Mouse (Mus musculus) hindbrain, postnatal 0 days (tissue): Measurements from ENCODE around the gene Ampd3. TPM values are rescaled to one million over a fixed set of nuclear protein-coding genes. Genes with fewer than 3 reads are reported as not detected.
A peak's percentile ranks its signal among the peaks of the same experiment; 100 is the strongest.

ENCODE experiments used
- ATAC-seq: fragments of 200-750 bp; cut with Nextera tagmentation; 2 replicates; pipeline ENCODE4 v1.8.0; 2017; ENCODE audit warnings: mild to moderate bottlenecking, moderate TSS enrichment, moderate library complexity
- DNase-seq: peaks from one replicate; pipeline ENCODE4 v3.0.0-alpha.2; 2015; ENCODE audit warnings: low spot score
- H3K27ac ChIP-seq: fragments of 300-500 bp; sonication (generic); 2 replicates; pipeline ENCODE4 v1.5.1; 2014; ENCODE audit warnings: mild to moderate bottlenecking
- H3K27me3 ChIP-seq: fragments of 300-500 bp; sonication (generic); 2 replicates; pipeline ENCODE4 v1.6.1; 2014; ENCODE audit warnings: low read length, mixed read lengths; ENCODE audit not compliant: insufficient read depth
- H3K36me3 ChIP-seq: fragments of 300-500 bp; sonication (generic); 2 replicates; pipeline ENCODE4 v1.6.1; 2014; ENCODE audit warnings: low read length, mixed read lengths; ENCODE audit not compliant: insufficient read depth
- H3K4me1 ChIP-seq: fragments of 300-500 bp; sonication (generic); 2 replicates; pipeline ENCODE4 v1.6.1; 2014; ENCODE audit warnings: antibody characterized with exemption, low read length, mixed read lengths; ENCODE audit not compliant: insufficient read depth
- H3K4me2 ChIP-seq: fragments of 300-500 bp; sonication (generic); 2 replicates; pipeline ENCODE4 v1.6.1; 2014; ENCODE audit warnings: low read depth, mild to moderate bottlenecking, low read length, moderate library complexity, mixed read lengths
- H3K4me3 ChIP-seq: fragments of 300-500 bp; sonication (generic); 2 replicates; pipeline ENCODE4 v1.5.1; 2014; ENCODE audit warnings: low read length
- H3K9ac ChIP-seq: fragments of 300-500 bp; sonication (generic); replicated peaks from 2 replicates; pipeline ENCODE4 v1.6.1; 2014; ENCODE audit warnings: mild to moderate bottlenecking, low read length, moderate library complexity, mixed read lengths
- H3K9me3 ChIP-seq: fragments of 300-500 bp; sonication (generic); 2 replicates; pipeline ENCODE4 v1.6.1; 2016; ENCODE audit warnings: low read length, mixed read lengths
- CTCF ChIP-seq: IDR thresholded peaks from 2 replicates; pipeline ENCODE4 v1.5.1; 2016; ENCODE audit warnings: antibody characterized with exemption, control low read depth, low read depth
- WGBS: fragments of 180-500 bp; shearing (Covaris S2); extraction: QIAGEN DNeasy Blood & Tissue Kit; methylation state at CpG from one replicate; pipeline ENCODE4 v1.1.7; 2014; 5-methylcytosine and 5-hydroxymethylcytosine counted together
- polyA plus RNA-seq: library from polyadenylated mRNA; unstranded; fragments of >200 nt; fragmentation: Nextera tagmentation; extraction: Ambion mirVana; gene quantifications from 2 replicates; pipeline ENCODE4 v1.2.1, GENCODE M21; 2015
- total RNA-seq: library from RNA; depleted of rRNA; stranded (reverse); fragments of >200 nt; gene quantifications from 2 replicates; pipeline ENCODE4 v1.2.3, GENCODE M21; 2014

Ampd3 gene
- total and polyA plus RNA-seq, 2 experiments from 2014 or later: 14.3 to 24.8 TPM

GRCm38 (mm10) chr7:110823076-110823475, 55.1 kb downstream of the Ampd3 start:
- no peaks in the 10 kb centered on the region for H3K4me1 ChIP-seq
- no peak overlapping the region for H3K9ac ChIP-seq
- TF ChIP-seq CTCF: no peak
- H3K27me3 ChIP-seq: no peaks in the 10 kb centered on the region
- H3K9me3 ChIP-seq: no peaks in the 10 kb centered on the region
- no peak overlapping the region for H3K27ac ChIP-seq
- ATAC-seq (no peak), DNase-seq (no peak)
- no peak overlapping the region for H3K4me2 ChIP-seq
- peaks cover 16% of the 10 kb centered on the region for H3K36me3 ChIP-seq
- H3K4me3 ChIP-seq: no peak overlapping the region
- WGBS: 87% methylated on average over 8 of the region's 8 CpGs

- no peaks in the 10 kb centered on the region for H3K9me3 ChIP-seq
- 60% methylated on average over 4 of the region's 4 CpGs for WGBS
- H3K27me3 ChIP-seq: no peaks in the 10 kb centered on the region
- H3K4me3 ChIP-seq: no peak overlapping the region
- peaks cover 16% of the 10 kb centered on the region for H3K36me3 ChIP-seq
- H3K4me2 ChIP-seq: no peak overlapping the region
- no peak for TF ChIP-seq CTCF
- no peak overlapping the region for H3K9ac ChIP-seq
- DNase-seq (peak; percentile 28), ATAC-seq (no peak)
- H3K4me1 ChIP-seq: no peaks in the 10 kb centered on the region
- no peak overlapping the region for H3K27ac ChIP-seq
Measured at GRCm38 (mm10) chr7:110823593-110823992, 55.6 kb downstream of the Ampd3 start.

GRCm38 (mm10) chr7:110823995-110824953, 56.3 kb downstream of the Ampd3 start:
- peaks cover 16% of the 10 kb centered on the region for H3K36me3 ChIP-seq
- no peak overlapping the region for H3K4me2 ChIP-seq
- no peak for TF ChIP-seq CTCF
- no peak overlapping the region for H3K4me3 ChIP-seq
- no peaks in the 10 kb centered on the region for H3K4me1 ChIP-seq
- no peaks in the 10 kb centered on the region for H3K27me3 ChIP-seq
- ATAC-seq: no peak
- no peak overlapping the region for H3K9ac ChIP-seq
- DNase-seq: no peak
- 79% methylated on average over 8 of the region's 8 CpGs for WGBS
- H3K27ac ChIP-seq: no peak overlapping the region
- no peaks in the 10 kb centered on the region for H3K9me3 ChIP-seq

- ATAC-seq: no peak
- Histone ChIP-seq H3K27ac (no peak overlapping the region), H3K9ac (no peak overlapping the region), H3K4me3 (no peak overlapping the region), H3K36me3 (peaks cover 17% of the 10 kb centered on the region), H3K27me3 (no peaks in the 10 kb centered on the region), H3K9me3 (no peaks in the 10 kb centered on the region), H3K4me1 (no peaks in the 10 kb centered on the region), H3K4me2 (no peak overlapping the region)
- TF ChIP-seq CTCF: no peak
- WGBS: 100% methylated on average over 1 of the region's 1 CpGs
- no peak for DNase-seq
Measured at GRCm38 (mm10) chr7:110833024-110833423, 65.0 kb downstream of the Ampd3 start.

GRCm38 (mm10) chr7:110834018-110834417, 66.0 kb downstream of the Ampd3 start:
- DNase-seq (no peak), ATAC-seq (no peak)
- Histone ChIP-seq H3K9me3 (no peaks in the 10 kb centered on the region), H3K4me3 (no peak overlapping the region), H3K9ac (no peak overlapping the region), H3K36me3 (peaks cover 17% of the 10 kb centered on the region), H3K27ac (no peak overlapping the region), H3K4me2 (no peak overlapping the region), H3K4me1 (no peaks in the 10 kb centered on the region), H3K27me3 (no peaks in the 10 kb centered on the region)
- no peak for TF ChIP-seq CTCF
- 100% methylated on average over 1 of the region's 1 CpGs for WGBS

- TF ChIP-seq CTCF: no peak
- no peaks in the 10 kb centered on the region for H3K27me3 ChIP-seq
- DNase-seq: no peak
- no peak overlapping the region for H3K4me3 ChIP-seq
- peaks cover 17% of the 10 kb centered on the region for H3K36me3 ChIP-seq
- no peaks in the 10 kb centered on the region for H3K4me1 ChIP-seq
- WGBS: 60% methylated on average over 3 of the region's 3 CpGs
- H3K9ac ChIP-seq: no peak overlapping the region
- H3K27ac ChIP-seq: no peak overlapping the region
- H3K4me2 ChIP-seq: no peak overlapping the region
- ATAC-seq: no peak
- H3K9me3 ChIP-seq: no peaks in the 10 kb centered on the region
Measured at GRCm38 (mm10) chr7:110834522-110834921, 66.5 kb downstream of the Ampd3 start.

- no peak overlapping the region for H3K27ac ChIP-seq
- no peaks in the 10 kb centered on the region for H3K27me3 ChIP-seq
- 81% methylated on average over 4 of the region's 4 CpGs for whole genome bisulfite sequencing
- H3K4me3 ChIP-seq: no peak overlapping the region
- ATAC-seq: no peak
- no peak overlapping the region for H3K4me2 ChIP-seq
- peaks cover 4% of the 10 kb centered on the region; the same call in 1 of the 2 replicates for H3K36me3 ChIP-seq
- H3K9ac ChIP-seq: no peak overlapping the region
- TF ChIP-seq CTCF: no peak
- H3K4me1 ChIP-seq: no peaks in the 10 kb centered on the region
- no peak for DNase-seq
- H3K9me3 ChIP-seq: no peaks in the 10 kb centered on the region
Measured at GRCm38 (mm10) chr7:110840332-110840731, 72.3 kb downstream of the Ampd3 start.
